Mouse (Mus musculus): ENCODE results near the gene Pten.
"Not testable (repeated sequence)": the region's sequence is repeated elsewhere in the genome, so short reads cannot be mapped to it uniquely, and the experiment has no call there.

The Pten gene

GRCm38 (mm10) chr19:32754188-32755000, 2.9 kb upstream of the Pten start:
- DNase-seq (ENCODE audit: low spot score in 2 of 2), result peak; percentile 63 to 68

DNA sequence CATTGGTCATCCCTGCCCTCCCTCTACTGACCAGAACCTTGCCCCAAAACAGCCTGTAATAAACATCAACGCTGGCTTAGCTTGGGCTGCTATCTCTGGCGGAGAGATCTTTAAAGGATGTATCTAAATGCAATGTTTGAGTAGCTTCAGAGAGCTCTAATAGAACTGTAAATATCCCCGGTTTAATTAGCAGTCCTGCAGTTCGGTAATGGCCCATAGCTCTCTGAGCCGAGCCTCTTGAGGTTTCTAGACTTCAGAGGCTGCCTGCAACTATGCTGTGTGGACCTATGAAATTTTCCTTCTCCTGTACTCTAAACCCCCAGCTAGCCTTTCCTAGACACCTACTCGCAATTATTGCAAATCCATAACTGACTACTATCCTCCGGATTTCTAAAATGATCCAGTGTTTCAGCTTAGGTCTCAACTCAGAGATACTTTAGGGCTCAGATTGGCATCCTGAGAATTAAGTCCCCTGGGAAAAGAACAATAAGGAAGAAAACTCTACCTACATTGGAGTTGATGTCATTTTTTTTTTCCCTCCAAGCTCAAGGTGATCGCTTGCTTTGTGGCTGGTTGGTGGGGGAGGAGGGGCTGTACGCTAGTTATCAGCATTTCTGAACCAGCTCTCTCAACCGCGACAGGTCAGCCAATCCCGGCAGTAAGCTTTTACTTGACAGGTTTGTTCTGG, 2.0 kb upstream of the Pten start:
- no peak for DNase-seq (ENCODE audit: low spot score in 2 of 2)

GRCm38 (mm10) chr19:32755792-32756635, 1.3 kb upstream of the Pten start:
- peak; percentile 95 for DNase-seq (ENCODE audit: low spot score in 2 of 2)

DNA sequence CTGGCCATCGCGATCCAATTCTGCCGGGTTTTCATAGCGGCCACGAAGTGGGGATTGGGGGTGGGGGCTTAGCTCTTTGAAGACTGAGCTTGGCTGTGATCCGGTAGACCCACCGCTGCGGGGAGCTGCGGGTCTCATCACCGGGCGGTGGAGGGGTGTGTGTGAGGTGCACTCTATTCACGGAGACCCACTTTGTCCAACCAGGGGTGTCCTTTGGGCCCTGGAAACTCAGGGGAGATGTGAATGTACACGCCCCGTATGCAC, 729 bp upstream of the Pten start:
- no peak for DNase-seq (ENCODE audit: low spot score in 2 of 2)

GRCm38 (mm10) chr19:32757831-32758792, 815 bp downstream of the Pten start:
- DNase-seq (ENCODE audit: low spot score in 2 of 2), result peak; percentile 20 to 34

- DNase-seq (ENCODE audit: low spot score in 2 of 2), result peak in 1 of 2 experiments; percentile 4
Observed at GRCm38 (mm10) chr19:32758793-32759161, 1.5 kb downstream of the Pten start.

GRCm38 (mm10) chr19:32759357-32760024, 2.2 kb downstream of the Pten start:
- DNase-seq (ENCODE audit: low spot score in 2 of 2), result no peak

DNA sequence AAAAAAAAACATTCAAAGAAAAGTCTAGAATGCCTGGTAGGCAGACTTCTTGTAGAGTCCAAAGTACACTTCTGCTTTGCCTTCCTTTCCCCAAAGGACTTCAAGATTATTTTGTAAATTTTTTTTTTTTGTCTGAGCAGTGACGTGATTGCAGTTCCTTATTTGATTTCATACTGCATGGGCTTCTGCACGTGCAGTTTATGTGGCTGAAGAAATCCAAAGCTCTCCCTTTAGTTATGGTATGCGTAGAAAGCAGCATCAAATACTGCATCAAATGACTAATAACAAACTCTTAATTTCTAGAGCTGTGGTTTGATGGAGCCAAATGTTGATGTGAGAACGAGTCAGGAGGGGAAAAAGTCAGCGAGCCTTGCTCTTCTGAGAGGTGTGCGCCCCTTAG, 3.2 kb downstream of the Pten start:
- peak; percentile 36 to 61 for DNase-seq (ENCODE audit: low spot score in 2 of 2)

DNA sequence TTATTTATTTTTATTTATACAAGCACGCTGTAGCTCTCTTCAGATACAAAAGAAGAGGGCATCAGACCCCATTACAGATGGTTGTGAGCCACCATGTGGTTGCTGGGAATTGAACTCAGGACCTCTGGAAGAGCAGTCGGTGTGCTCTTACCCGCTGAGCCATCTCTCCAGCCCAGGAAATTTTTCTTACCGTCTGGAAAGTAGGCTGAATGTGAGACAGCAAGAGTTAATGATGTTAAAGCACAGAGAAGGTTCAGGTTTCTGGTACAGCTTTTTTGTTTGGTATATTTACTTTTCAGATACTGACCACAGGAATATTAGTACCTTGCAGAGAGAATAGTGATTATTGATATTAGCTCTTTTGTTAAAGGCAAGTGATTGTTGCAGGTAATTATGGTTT, 3.9 kb downstream of the Pten start:
- DNase-seq (ENCODE audit: low spot score in 2 of 2), result no peak

GRCm38 (mm10) chr19:32762493-32762892, 5.2 kb downstream of the Pten start:
- DNase-seq (ENCODE audit: low spot score in 2 of 2), result no peak

DNA sequence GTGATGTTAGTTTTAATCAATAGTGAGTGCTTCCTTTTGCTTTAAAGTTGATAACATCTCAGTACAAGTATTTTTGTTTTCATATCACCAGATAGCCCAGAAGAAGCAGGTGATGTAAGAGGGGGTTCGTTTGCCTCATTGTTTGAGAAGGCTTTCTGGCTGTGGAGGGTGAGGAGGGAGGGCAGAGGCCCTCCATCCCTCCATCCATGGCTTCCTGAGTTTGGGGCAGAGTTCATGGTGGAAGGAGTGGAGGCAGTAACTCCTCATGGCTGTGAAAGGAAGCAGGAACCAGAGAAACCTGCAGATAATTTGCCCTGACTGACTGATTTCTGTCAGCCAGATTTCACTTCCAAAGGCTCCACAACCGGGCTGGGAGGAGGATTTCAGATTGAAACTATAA, 21.1 kb downstream of the Pten start:
- no peak for DNase-seq (ENCODE audit: low spot score in 2 of 2)

DNA sequence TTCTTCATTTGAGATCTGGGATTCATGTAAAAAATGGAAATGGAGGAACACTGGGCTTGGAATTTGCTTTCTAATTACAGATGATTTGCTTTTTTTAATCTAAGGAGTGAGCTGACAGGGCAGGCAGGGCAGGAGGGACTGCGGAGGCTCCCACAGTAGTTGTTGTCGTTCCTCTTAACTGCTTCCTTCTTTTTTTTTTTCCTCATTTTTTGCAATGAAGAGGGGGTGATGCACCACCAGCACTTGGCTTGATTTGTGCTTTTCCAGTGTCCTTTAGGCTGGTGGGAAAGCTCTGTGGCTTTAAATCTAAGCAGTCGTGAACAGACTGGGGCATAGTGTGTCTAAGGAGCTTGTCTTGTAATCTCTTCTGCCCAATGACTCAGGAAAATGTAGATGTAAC, 21.8 kb downstream of the Pten start:
- no peak for DNase-seq (ENCODE audit: low spot score in 2 of 2)

DNA sequence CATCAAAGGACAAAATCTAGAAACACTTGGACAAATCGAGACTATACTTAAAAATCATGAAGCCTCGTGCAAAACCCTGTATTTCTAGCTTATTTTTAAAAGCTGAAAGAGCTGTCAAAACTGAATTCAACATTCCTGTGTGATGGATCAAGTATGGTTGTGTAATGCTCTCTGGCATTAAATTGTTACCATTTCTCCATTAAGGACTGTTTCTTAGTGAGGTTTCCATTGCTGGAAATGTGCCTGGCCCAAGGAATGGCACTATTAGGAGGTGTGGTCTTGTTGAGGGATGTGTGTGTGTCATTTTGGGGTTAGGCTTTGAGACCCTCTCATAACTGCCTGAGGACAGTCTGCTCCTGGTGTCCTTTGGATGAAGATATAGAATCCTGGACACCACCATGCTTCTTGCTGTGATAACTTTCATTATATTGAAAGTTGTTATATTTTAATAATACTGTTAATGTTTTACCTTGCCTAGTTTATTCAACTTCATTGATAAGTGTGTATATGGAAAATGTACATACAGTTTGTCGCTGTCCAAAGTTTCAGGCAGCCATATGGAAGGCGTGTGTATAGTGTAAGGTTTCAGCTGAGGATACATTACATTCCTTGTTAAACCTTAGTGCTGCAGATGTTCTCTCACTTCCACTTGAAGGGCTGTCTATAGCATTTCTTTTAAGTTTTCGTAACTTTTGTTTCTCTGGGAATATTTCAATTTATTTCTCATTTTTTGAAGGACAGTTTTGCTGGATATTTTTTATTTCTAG, 24.2 kb downstream of the Pten start:
- DNase-seq (ENCODE audit: low spot score in 2 of 2), result no peak

GRCm38 (mm10) chr19:32787388-32787787, 30.1 kb downstream of the Pten start:
- DNase-seq (ENCODE audit: low spot score in 2 of 2), result not testable (repeated sequence)

DNA sequence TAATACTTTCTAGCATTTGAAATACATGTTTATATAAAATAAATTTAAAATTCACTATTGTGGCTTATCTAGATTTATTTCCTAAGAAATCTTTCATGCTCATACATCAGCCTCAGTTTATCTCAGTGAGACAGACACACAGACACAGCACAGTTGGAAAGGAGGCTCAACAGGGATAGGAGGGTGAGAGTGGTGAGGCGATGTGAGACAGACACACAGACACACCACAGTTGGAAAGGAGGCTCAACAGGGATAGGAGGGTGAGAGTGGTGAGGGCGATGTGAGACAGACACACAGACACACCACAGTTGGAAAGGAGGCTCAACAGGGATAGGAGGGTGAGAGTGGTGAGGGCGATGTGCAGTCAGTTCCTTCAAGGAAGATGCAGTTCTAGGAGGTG, 30.7 kb downstream of the Pten start:
- not testable (repeated sequence) for DNase-seq (ENCODE audit: low spot score in 2 of 2)

DNA sequence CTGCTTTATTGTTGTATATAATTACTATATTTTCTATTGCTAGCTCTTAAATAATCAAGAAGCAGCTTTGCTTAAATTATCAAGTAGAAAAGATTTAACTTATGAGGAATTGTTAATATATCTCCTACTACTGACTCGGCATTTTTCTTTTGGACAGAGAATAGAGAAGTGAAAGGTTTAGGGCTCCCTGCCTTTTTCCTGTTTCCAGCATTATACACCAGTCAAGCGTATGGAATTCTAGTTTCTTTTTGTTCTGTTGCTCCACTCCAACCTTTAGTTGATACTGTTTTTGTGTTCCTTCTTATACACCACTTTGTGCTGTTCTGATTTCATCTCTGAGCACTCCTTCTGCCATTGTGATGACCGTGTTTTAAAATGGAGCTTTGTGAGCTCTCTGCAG, 32.2 kb downstream of the Pten start:
- DNase-seq (ENCODE audit: low spot score in 2 of 2), result no peak

DNA sequence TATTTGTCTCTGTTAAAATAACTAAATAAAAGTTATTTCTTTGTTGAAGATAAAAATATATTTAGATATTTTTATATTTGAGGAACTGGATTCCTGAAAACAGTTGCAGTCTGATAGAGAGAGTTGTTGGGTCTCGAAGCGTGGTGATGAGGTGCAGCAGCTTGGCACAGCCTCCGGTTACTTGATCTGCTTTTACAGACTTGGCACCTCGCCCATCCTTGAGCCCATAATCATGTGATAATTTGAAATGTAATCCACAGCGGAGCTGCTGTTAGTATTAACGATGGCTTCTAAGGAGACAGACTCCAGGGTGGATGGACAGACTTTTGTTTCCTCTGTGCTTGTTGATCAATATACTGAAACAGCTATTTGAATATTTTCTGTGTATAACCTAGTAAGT, 35.3 kb downstream of the Pten start:
- peak in 1 of 2 experiments; percentile 18 for DNase-seq (ENCODE audit: low spot score in 2 of 2)

- no peak for DNase-seq (ENCODE audit: low spot score in 2 of 2)
Observed at GRCm38 (mm10) chr19:32793901-32794300, 36.6 kb downstream of the Pten start.

- DNase-seq (ENCODE audit: low spot score in 2 of 2), result no peak
Observed at GRCm38 (mm10) chr19:32800557-32800956, 43.3 kb downstream of the Pten start.

DNA sequence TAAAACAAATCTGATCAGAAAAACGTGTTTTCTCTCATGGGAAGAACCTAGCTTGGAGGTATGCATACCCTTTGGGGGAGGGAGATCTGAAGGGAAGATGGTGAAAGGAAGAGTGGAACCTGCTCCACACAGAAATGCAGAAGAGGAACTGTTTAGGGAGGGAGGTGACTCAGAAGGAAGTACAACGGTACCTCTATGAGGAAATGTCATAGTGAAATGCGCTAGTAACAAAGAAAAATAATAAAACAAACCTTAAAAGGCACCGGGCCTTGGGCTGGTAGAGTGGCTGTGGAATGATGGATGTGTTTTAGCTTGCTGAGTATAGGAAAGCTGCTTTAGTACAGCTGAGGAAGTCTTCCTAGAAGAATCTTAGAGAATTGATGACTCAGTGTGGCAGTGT, 47.4 kb downstream of the Pten start:
- DNase-seq (ENCODE audit: low spot score in 2 of 2), result no peak
